Mouse (Mus musculus) heart, adult 2 months (tissue): Measurements from ENCODE around the gene Nipsnap3b.

ENCODE experiments used
- CTCF ChIP-seq: fragments of 200-600 bp; IDR thresholded peaks from 2 replicates; pipeline ENCODE4 v1.8.1; 2022; ENCODE audit warnings: antibody characterized with exemption, mild to moderate bottlenecking, moderate library complexity
- POLR2A ChIP-seq: fragments of 200-500 bp; IDR thresholded peaks from 2 replicates; pipeline ENCODE4 v1.6.1; 2011; ENCODE audit warnings: mild to moderate bottlenecking, low read depth, low read length, control low read depth; ENCODE audit not compliant: insufficient read depth

GRCm38 (mm10) chr4:53009871-53010270 is 1.8 kb upstream of the Nipsnap3b start:
- TF ChIP-seq CTCF: no peak
- TF ChIP-seq POLR2A: no peak
